Mouse (Mus musculus) stomach, adult 2 months (tissue): ENCODE measurements around the gene Pacsin1. TPM values are rescaled to one million over a fixed set of nuclear protein-coding genes. Genes with fewer than 3 reads are reported as not detected.

Experiments used
- polyA plus RNA-seq: library from polyadenylated mRNA; depleted of rRNA; stranded (reverse); fragments of >200 nt; gene quantifications from 2 replicates; pipeline ENCODE4 v1.2.3, GENCODE M21; 2012; rRNA removed

Gene Pacsin1
- 0.52 and 0.73 TPM in 2 replicates for polyA plus RNA-seq

GRCm38 (mm10) chr17:27655089-27656010 lies at the start of gene Pacsin1:
Pacsin1 (plus strand) TSS chr17:27655509.

DNA sequence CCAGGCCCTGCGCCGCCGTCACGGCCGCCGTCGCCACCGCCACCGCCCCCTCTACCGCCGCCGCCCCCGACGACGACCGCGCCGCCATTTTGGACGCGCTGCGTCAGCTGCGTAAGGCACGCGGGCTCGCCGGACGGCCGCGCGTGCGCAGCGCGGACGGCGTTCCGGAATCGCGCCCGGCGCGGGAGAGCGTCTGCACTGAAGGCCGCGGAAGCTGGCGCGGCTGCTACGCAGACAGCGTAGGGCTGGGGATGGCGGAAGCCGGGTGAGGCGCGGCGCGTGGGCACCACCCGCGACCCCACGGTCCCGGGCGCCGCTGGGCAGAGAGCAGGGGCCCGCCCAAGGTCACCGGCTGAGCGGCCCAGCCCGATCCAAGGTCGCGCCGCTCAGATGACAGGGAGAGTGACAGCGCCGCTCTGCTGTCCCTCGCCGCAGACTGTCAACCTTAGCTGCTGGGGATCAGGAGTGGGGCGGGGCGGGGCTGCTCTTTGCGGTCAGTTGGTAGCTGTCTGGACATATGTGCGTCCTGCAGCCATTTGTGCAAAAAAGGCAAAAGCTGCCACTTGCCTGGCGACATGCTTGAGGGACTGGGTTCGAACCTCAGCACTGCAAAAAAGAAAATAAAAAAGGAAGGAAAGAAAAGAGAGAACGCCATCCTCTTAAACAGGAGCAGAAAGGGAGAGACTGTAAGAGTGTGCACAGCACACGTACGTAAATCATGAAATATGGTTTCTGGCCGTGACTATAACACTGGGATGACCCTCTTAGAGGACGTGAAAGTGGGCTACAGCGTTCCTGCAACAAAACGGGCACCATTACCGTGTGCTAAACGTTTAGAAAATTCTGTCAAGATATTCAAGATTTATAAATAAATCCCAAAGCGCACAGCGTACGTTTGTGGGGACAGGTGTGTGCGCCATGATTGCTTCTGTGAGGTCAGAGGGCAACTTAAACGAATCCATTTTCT lies 31.7 kb upstream of the Pacsin1 start, which contains the start of gene Nudt3:
Nudt3 (minus strand) TSS at position 136 of the 967 bp plus-strand sequence.

GRCm38 (mm10) chr17:27634871-27635574 lies 20.3 kb upstream of the Pacsin1 start, which contains the start of gene RPS10-NUDT3:
RPS10-NUDT3 (minus strand) TSS chr17:27635222.

DNA sequence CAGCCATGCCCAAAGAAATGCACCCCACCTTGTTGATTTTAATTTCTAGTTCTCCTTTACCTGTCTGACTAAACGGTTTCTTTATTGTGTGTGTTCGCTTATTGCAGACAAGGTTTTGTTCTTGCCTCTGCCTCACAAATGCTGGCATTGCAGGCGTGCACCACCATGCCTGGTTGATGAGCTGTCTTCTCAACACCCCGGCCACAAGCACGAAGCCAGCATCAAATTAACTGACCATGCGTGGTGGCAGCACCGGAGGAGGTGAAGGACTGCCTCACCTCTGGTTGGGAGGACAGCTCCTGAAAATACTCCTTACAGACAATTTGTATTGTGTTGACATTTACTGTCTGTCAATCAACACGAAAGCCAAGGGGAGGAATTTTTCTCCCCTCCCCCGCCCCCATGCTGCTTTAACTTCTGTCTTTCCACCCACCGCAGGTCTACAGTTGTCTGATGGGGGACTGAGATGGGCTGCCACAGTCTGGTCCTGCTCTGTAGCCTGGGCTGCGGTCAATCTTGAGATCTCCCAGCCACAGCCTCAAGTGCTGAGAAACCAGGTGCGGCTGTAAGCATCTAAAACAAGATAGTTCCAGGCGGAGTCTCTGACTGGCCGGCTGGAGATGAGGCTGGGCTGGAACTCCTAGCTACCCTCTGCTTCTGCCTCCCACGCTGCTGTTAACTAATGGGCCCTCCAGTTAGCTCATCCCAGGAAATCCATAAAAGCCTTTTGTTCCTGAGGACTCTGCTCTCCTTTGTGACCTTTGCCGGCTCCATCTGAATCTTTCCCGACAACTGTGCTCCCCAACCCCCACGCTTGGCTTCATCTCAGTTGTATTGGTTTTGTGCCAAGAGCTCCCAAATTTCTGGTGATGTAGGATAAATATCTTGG lies 18.9 kb upstream of the Pacsin1 start, which contains the start of gene Rps10:
Rps10 (minus strand) TSS at position 538 of the 889 bp plus-strand sequence.

GRCm38 (mm10) chr17:27728770-27729169 lies 73.5 kb downstream of the Pacsin1 start, which contains the start of gene Spdef:
Spdef (minus strand) TSS chr17:27728955.

Other genes with a start within 250 kb of the Pacsin1 start
- 0.21 and 0.25 TPM in 2 replicates for gene Grm4, start 134.1 kb upstream of the Pacsin1 start, polyA plus RNA-seq
- gene Hmga1, start 99.0 kb upstream of the Pacsin1 start, polyA plus RNA-seq, result 33.4 and 65.8 TPM in 2 replicates
- 52.0 and 62.4 TPM in 2 replicates for gene AI413582, start 89.8 kb upstream of the Pacsin1 start, polyA plus RNA-seq
- gene Nudt3, start 32.0 kb upstream of the Pacsin1 start, polyA plus RNA-seq, result 27.6 and 43.0 TPM in 2 replicates
- not detected in 2 replicates for gene RPS10-NUDT3, start 20.3 kb upstream of the Pacsin1 start, polyA plus RNA-seq
- gene Rps10, start 18.8 kb upstream of the Pacsin1 start, polyA plus RNA-seq, result 612 and 799 TPM in 2 replicates
- gene Spdef, start 73.4 kb downstream of the Pacsin1 start, polyA plus RNA-seq, result 57.1 and 112 TPM in 2 replicates
- 63.1 and 68.3 TPM in 2 replicates for gene D17Wsu92e, start 165.1 kb downstream of the Pacsin1 start, polyA plus RNA-seq
- gene Snrpc, start 182.6 kb downstream of the Pacsin1 start, polyA plus RNA-seq, result 65.4 and 93.7 TPM in 2 replicates
- gene Uhrf1bp1, start 200.9 kb downstream of the Pacsin1 start, polyA plus RNA-seq, result 1.7 and 2.3 TPM in 2 replicates